Mouse (Mus musculus) forebrain, embryonic 16.5 days (tissue): ENCODE data around the gene Gm21969. TPM values are rescaled to one million over a fixed set of nuclear protein-coding genes. Genes with fewer than 3 reads are reported as not detected.

Source experiments
- ATAC-seq: fragments of 200-750 bp; cut with Nextera tagmentation; 2 replicates; pipeline ENCODE4 v1.8.0; 2017; ENCODE audit warnings: mild to moderate bottlenecking, moderate library complexity
- H3K27ac ChIP-seq: fragments of 300-500 bp; sonication (generic); 2 replicates; pipeline ENCODE4 v1.5.1; 2014; ENCODE audit warnings: low read length, control low read depth
- H3K27me3 ChIP-seq: fragments of 300-500 bp; sonication (generic); replicated peaks from 2 replicates; pipeline ENCODE4 v1.6.1; 2014; ENCODE audit warnings: low read length; ENCODE audit not compliant: control insufficient read depth, insufficient read depth
- H3K36me3 ChIP-seq: fragments of 300-500 bp; sonication (generic); 2 replicates; pipeline ENCODE4 v1.6.1; 2014; ENCODE audit not compliant: control insufficient read depth, insufficient read depth
- H3K4me1 ChIP-seq: fragments of 300-500 bp; sonication (generic); replicated peaks from 2 replicates; pipeline ENCODE4 v1.6.1; 2014; ENCODE audit warnings: low read length; ENCODE audit not compliant: control insufficient read depth, insufficient read depth
- H3K4me2 ChIP-seq: fragments of 300-500 bp; sonication (generic); 2 replicates; pipeline ENCODE4 v1.6.1; 2014; ENCODE audit warnings: mild to moderate bottlenecking, low read length, control low read depth
- H3K4me3 ChIP-seq: fragments of 300-500 bp; sonication (generic); replicated peaks from 2 replicates; pipeline ENCODE4 v1.5.1; 2014; ENCODE audit warnings: mild to moderate bottlenecking, low read length, control low read depth
- H3K9ac ChIP-seq: fragments of 300-500 bp; sonication (generic); replicated peaks from 2 replicates; pipeline ENCODE4 v1.6.1; 2014; ENCODE audit warnings: low read depth, low read length, control low read depth
- H3K9me3 ChIP-seq: fragments of 300-500 bp; sonication (generic); 2 replicates; pipeline ENCODE4 v1.6.1; 2016; ENCODE audit warnings: low read length; ENCODE audit not compliant: control insufficient read depth
- WGBS: fragments of 180-500 bp; shearing (Covaris S2); extraction: QIAGEN DNeasy Blood & Tissue Kit; methylation state at CpG from one replicate; pipeline ENCODE4 v1.1.7; 2014; 5-methylcytosine and 5-hydroxymethylcytosine counted together
- polyA plus RNA-seq: library from polyadenylated mRNA; unstranded; fragments of >200 nt; fragmentation: Nextera tagmentation; extraction: Ambion mirVana; gene quantifications from 2 replicates; pipeline ENCODE4 v1.2.1, GENCODE M21; 2015

Gm21969 gene
- polyA plus RNA-seq, 1 experiment from 2014 or later = not detected

GRCm38 (mm10) chr4:139608975-139609374 is 6.0 kb downstream of the Gm21969 start:
- Histone ChIP-seq H3K4me3 (no peak overlapping the region), H3K27ac (no peak overlapping the region), H3K9me3 (peaks cover 3% of the 10 kb centered on the region; the same call in 1 of the 2 replicates), H3K4me2 (no peak overlapping the region), H3K27me3 (no peaks in the 10 kb centered on the region), H3K9ac (no peak overlapping the region), H3K36me3 (peaks cover 6% of the 10 kb centered on the region), H3K4me1 (0 out of 2 replicates have a peak, but pooled peaks cover 2% of the 10 kb centered on the region)
- ATAC-seq = no peak
- 65% methylated on average over 4 of the region's 4 CpGs for WGBS

- peaks cover 3% of the 10 kb centered on the region; the same call in 1 of the 2 replicates for H3K9me3 ChIP-seq
- H3K27ac ChIP-seq = no peak overlapping the region
- WGBS = 47% methylated on average over 6 of the region's 6 CpGs
- peak; percentile 22; the same call in 1 of the 2 replicates for ATAC-seq
- peaks cover 11% of the 10 kb centered on the region for H3K36me3 ChIP-seq
- H3K4me3 ChIP-seq = no peak overlapping the region
- no peak overlapping the region for H3K9ac ChIP-seq
- no peaks in the 10 kb centered on the region for H3K27me3 ChIP-seq
- peaks cover 4% of the 10 kb centered on the region; the same call in 1 of the 2 replicates for H3K4me1 ChIP-seq
- H3K4me2 ChIP-seq = no peak overlapping the region
Measured at GRCm38 (mm10) chr4:139610954-139611353, 8.0 kb downstream of the Gm21969 start.

GRCm38 (mm10) chr4:139611542-139611953 is 8.6 kb downstream of the Gm21969 start:
- peak overlapping the region; percentile 41; the same call in 1 of the 2 replicates for H3K9ac ChIP-seq

GRCm38 (mm10) chr4:139614524-139615260 is 11.7 kb downstream of the Gm21969 start:
- Histone ChIP-seq H3K4me3 (no peak overlapping the region), H3K27ac (no peak overlapping the region), H3K9ac (no peak overlapping the region), H3K9me3 (peaks cover 3% of the 10 kb centered on the region; the same call in 1 of the 2 replicates), H3K36me3 (peaks cover 11% of the 10 kb centered on the region), H3K4me2 (no peak overlapping the region), H3K4me1 (peaks cover 17% of the 10 kb centered on the region), H3K27me3 (no peaks in the 10 kb centered on the region)
- 90% methylated on average over 21 of the region's 21 CpGs for WGBS
- no peak for ATAC-seq

More at GRCm38 (mm10) chr4:139611542-139611953, 8.6 kb downstream of the Gm21969 start:
- Histone ChIP-seq H3K4me3 (peak overlapping the region; percentile 23; the same call in 1 of the 2 replicates), H3K36me3 (peaks cover 11% of the 10 kb centered on the region), H3K4me2 (peak overlapping the region; percentile 51), H3K4me1 (peaks cover 9% of the 10 kb centered on the region; the same call in 1 of the 2 replicates), H3K27me3 (no peaks in the 10 kb centered on the region), H3K9me3 (peaks cover 3% of the 10 kb centered on the region; the same call in 1 of the 2 replicates), H3K27ac (no peak overlapping the region)
- 8% methylated on average over 10 of the region's 10 CpGs for WGBS
- peak; percentile 18; the same call in 1 of the 2 replicates for ATAC-seq

- peak; percentile 90 for ATAC-seq
Measured at GRCm38 (mm10) chr4:139616276-139617000, 13.5 kb downstream of the Gm21969 start.

GRCm38 (mm10) chr4:139617001-139617364 is 14.0 kb downstream of the Gm21969 start:
- Histone ChIP-seq H3K27me3 (no peaks in the 10 kb centered on the region), H3K4me3 (peak overlapping the region; percentile 58), H3K4me1 (peaks cover 19% of the 10 kb centered on the region), H3K36me3 (peaks cover 11% of the 10 kb centered on the region), H3K27ac (peak overlapping the region; percentile 77), H3K4me2 (peak overlapping the region; percentile 68), H3K9ac (0 out of 2 replicates have a peak overlapping the region, but pooled peaks have one; percentile 37), H3K9me3 (peaks cover 3% of the 10 kb centered on the region; the same call in 1 of the 2 replicates)
- 49% methylated on average over 3 of the region's 3 CpGs for WGBS
- ATAC-seq = no peak

More at GRCm38 (mm10) chr4:139616276-139617000, 13.5 kb downstream of the Gm21969 start:
- Histone ChIP-seq H3K27ac (peak overlapping the region; percentile 77), H3K4me2 (peak overlapping the region; percentile 68), H3K4me1 (peaks cover 17% of the 10 kb centered on the region), H3K4me3 (peak overlapping the region; percentile 58), H3K36me3 (peaks cover 11% of the 10 kb centered on the region), H3K9ac (peak overlapping the region; percentile 69), H3K27me3 (no peaks in the 10 kb centered on the region), H3K9me3 (peaks cover 3% of the 10 kb centered on the region; the same call in 1 of the 2 replicates)
- WGBS = 2% methylated on average over 24 of the region's 24 CpGs

- H3K27me3 ChIP-seq = no peaks in the 10 kb centered on the region
- no peak overlapping the region for H3K4me2 ChIP-seq
- H3K9ac ChIP-seq = no peak overlapping the region
- ATAC-seq = no peak
- no peaks in the 10 kb centered on the region for H3K9me3 ChIP-seq
- 75% methylated on average over 6 of the region's 6 CpGs for WGBS
- no peak overlapping the region for H3K4me3 ChIP-seq
- H3K4me1 ChIP-seq = peaks cover 35% of the 10 kb centered on the region
- no peak overlapping the region for H3K27ac ChIP-seq
- no peaks in the 10 kb centered on the region for H3K36me3 ChIP-seq
Measured at GRCm38 (mm10) chr4:139619765-139620164, 16.8 kb downstream of the Gm21969 start.

GRCm38 (mm10) chr4:139622373-139623282 is 19.6 kb downstream of the Gm21969 start, which contains the start of gene Aldh4a1:
TSS of gene Aldh4a1 (plus strand) at chr4:139622866.
- H3K4me2 ChIP-seq = peak within 1 kb of the TSS; percentile 88
- under 1% methylated on average over 31 of the region's 38 CpGs for WGBS
- peaks cover 20% of the 10 kb centered on the region for H3K4me1 ChIP-seq
- H3K9me3 ChIP-seq = no peaks in the 10 kb centered on the region
- peak within 1 kb of the TSS; percentile 87 for H3K9ac ChIP-seq
- H3K27me3 ChIP-seq = no peaks in the 10 kb centered on the region
- no peaks in the 10 kb centered on the region for H3K36me3 ChIP-seq
- H3K4me3 ChIP-seq = peak within 1 kb of the TSS; percentile 86
- ATAC-seq = peak; percentile 100
- peak within 1 kb of the TSS; percentile 91 for H3K27ac ChIP-seq
